Mouse (Mus musculus) erythroblast, embryonic 14.5 days (primary cell): ENCODE measurements around the gene E2f4. TPM values are rescaled to one million over a fixed set of nuclear protein-coding genes. Genes with fewer than 3 reads are reported as not detected.

Experiments used
- H3K27me3 ChIP-seq: 2 replicates; pipeline ENCODE4 v1.6.1; 2012; ENCODE audit warnings: inconsistent platforms; ENCODE audit not compliant: control insufficient read depth
- H3K36me3 ChIP-seq: 2 replicates; pipeline ENCODE4 v1.6.1; 2012; ENCODE audit warnings: mild to moderate bottlenecking, inconsistent platforms; ENCODE audit not compliant: control insufficient read depth
- H3K4me1 ChIP-seq: 2 replicates; pipeline ENCODE4 v1.6.1; 2012; ENCODE audit warnings: inconsistent platforms; ENCODE audit not compliant: control insufficient read depth
- H3K4me3 ChIP-seq: replicated peaks from 2 replicates; pipeline ENCODE3; 2012; ENCODE audit warnings: moderate library complexity, mild to moderate bottlenecking, inconsistent platforms
- H3K9me3 ChIP-seq: 2 replicates; pipeline ENCODE4 v1.6.1; 2012; ENCODE audit warnings: low read length, inconsistent platforms, mixed read lengths; ENCODE audit not compliant: control insufficient read depth
- GATA1 ChIP-seq: IDR thresholded peaks from 2 replicates; pipeline ENCODE4 v1.6.1; 2012; ENCODE audit warnings: low read length, inconsistent platforms, mixed read lengths
- TAL1 ChIP-seq: IDR thresholded peaks from 3 replicates; pipeline ENCODE4 v1.6.1; 2012; ENCODE audit warnings: low read length, inconsistent platforms, mixed read lengths
- polyA plus RNA-seq: library from polyadenylated mRNA; stranded (reverse); fragments of >175 nt; gene quantifications from 2 replicates; pipeline ENCODE4 v1.2.3, GENCODE M21; 2012

E2f4 gene
- polyA plus RNA-seq, 1 experiment: 30.0 TPM

- H3K27me3 ChIP-seq: no peaks in the 10 kb centered on the region
- H3K4me1 ChIP-seq: peaks cover 39% of the 10 kb centered on the region
- H3K9me3 ChIP-seq: peaks cover 3% of the 10 kb centered on the region
- no peak for TF ChIP-seq GATA1
- TF ChIP-seq TAL1: no peak
- H3K4me3 ChIP-seq: no peak overlapping the region
- peaks cover 22% of the 10 kb centered on the region for H3K36me3 ChIP-seq
These were observed 41.5 kb downstream of the E2f4 start for GRCm38 (mm10) chr8:105338992-105339391.

GRCm38 (mm10) chr8:105339886-105340635 is 42.6 kb downstream of the E2f4 start:
- H3K9me3 ChIP-seq: peaks cover 3% of the 10 kb centered on the region

DNA sequence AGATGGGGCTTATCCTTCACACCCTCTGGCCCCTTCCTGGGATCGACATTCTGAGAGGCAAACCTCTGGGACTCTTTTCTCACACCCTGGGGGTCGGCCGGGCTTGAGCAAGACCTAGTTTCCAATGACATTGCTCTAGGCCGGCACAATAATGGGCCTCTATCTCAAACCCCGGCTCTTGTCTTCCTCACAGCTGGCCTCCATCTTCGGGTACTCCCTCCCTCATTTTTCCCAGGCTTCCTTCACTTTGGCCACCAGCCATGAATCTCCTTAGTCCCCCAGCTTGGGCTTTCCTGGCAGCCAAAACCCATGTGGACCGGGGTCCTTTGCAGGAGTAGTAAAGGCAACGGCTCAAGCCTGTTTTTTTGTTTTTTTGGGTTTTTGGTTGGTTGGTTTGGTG is 43.9 kb downstream of the E2f4 start:
- TF ChIP-seq GATA1 (no peak), TAL1 (no peak)
- H3K4me1 ChIP-seq: peaks cover 42% of the 10 kb centered on the region
- H3K9me3 ChIP-seq: peaks cover under 1% of the 10 kb centered on the region; the same call in 1 of the 2 replicates
- H3K36me3 ChIP-seq: peaks cover 9% of the 10 kb centered on the region
- H3K4me3 ChIP-seq: no peak overlapping the region
- peaks cover 15% of the 10 kb centered on the region for H3K27me3 ChIP-seq

More at GRCm38 (mm10) chr8:105339886-105340635, 42.6 kb downstream of the E2f4 start:
- peaks cover 39% of the 10 kb centered on the region for H3K4me1 ChIP-seq
- peaks cover 18% of the 10 kb centered on the region for H3K36me3 ChIP-seq
- H3K27me3 ChIP-seq: peaks cover 3% of the 10 kb centered on the region
- no peak overlapping the region for H3K4me3 ChIP-seq
- no peak for TF ChIP-seq GATA1
- TF ChIP-seq TAL1: no peak

- no peaks in the 10 kb centered on the region; the same call in 1 of the 2 replicates for H3K9me3 ChIP-seq
- peaks cover 29% of the 10 kb centered on the region for H3K27me3 ChIP-seq
- no peak overlapping the region for H3K4me3 ChIP-seq
- no peaks in the 10 kb centered on the region for H3K36me3 ChIP-seq
- H3K4me1 ChIP-seq: peaks cover 55% of the 10 kb centered on the region
- TF ChIP-seq TAL1 (no peak), GATA1 (no peak)
These were observed 45.3 kb downstream of the E2f4 start for GRCm38 (mm10) chr8:105342768-105343167.

DNA sequence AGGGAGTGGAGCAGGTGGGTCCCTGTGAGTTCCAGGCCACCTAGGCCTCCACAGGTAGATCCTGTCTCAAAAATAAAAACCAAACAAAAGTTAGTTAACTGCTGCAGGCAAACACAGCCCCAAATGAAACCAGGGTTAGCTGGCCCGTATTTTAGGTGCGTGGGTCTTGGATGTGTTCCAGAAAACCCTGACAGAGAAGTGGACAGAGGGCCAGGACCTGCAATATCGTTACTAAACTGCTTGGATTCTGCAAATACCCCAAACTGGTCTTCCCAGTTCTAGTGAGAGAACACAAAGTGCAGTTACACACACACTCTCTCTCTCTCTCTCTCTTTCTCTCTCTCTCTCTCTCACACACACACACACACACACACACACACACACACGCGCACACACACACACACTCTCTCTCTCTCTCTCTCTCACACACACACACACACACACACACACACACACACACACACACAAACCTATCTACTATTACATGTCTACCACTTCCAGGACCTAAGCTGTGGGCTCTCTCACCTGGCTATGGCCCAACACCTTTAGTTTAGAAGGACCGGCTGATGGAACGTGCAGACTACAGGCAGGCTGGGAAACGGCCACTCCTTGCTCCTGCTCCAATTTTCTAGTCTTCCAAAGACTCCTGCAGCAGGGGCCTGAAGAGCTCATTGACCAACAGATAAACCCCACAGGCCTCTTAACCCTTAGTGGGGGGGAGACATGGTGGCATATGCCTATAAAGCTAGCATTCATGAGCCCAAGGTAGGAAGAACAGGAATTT is 46.5 kb downstream of the E2f4 start:
- peaks cover 41% of the 10 kb centered on the region for H3K27me3 ChIP-seq
- TF ChIP-seq TAL1 (no peak), GATA1 (no peak)
- peaks cover 59% of the 10 kb centered on the region for H3K4me1 ChIP-seq
- no peaks in the 10 kb centered on the region for H3K36me3 ChIP-seq
- H3K9me3 ChIP-seq: peaks cover 3% of the 10 kb centered on the region; the same call in 1 of the 2 replicates
- H3K4me3 ChIP-seq: no peak overlapping the region

- H3K4me1 ChIP-seq: peaks cover 47% of the 10 kb centered on the region
- H3K36me3 ChIP-seq: no peaks in the 10 kb centered on the region
- H3K27me3 ChIP-seq: peaks cover 55% of the 10 kb centered on the region
- peaks cover 10% of the 10 kb centered on the region; the same call in 1 of the 2 replicates for H3K9me3 ChIP-seq
- TF ChIP-seq TAL1 (no peak), GATA1 (no peak)
- no peak overlapping the region for H3K4me3 ChIP-seq
These were observed 47.9 kb downstream of the E2f4 start for GRCm38 (mm10) chr8:105345061-105345975.

DNA sequence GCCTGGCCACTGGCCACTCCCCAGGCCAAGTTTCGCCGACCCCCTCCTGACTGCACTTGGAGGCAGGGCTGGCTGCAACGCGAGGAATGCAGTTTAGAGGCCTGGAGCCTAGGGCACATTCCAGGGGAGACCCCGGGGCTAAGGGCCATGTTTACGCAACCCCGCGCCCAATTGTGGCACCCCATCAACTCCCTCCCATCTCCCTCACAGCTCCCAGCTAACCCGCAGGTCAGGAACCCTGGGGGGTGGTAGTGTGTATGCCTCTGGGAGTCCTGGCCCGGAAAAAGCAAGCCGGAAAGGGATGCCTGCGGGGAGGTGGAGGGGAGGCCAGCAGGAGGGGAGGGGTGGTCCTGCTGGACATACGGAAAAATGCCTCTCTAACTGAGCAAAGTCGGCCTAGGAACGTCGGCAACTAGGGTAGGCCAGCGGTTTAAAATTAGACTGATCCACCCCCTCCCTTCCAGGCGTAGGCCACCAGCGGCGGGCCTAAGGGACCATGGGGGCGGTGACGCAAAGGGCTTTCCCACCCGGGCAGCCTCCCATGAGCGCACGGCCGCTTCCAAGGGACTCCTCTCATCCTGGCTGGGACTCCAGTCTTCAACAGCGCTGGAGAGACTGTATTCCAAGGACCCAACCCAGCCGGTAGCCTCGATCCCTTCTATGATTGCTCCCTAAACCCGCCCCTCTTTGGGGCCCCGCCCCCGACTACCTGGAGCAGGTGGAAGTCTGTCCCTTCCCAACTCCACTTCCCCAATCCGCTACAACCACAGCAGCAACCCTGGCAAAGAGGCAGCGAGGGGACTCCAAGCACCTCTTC is 49.4 kb downstream of the E2f4 start:
- TF ChIP-seq GATA1: no peak
- no peak for TF ChIP-seq TAL1
- Histone ChIP-seq H3K27me3 (peaks cover 70% of the 10 kb centered on the region), H3K4me1 (peaks cover 37% of the 10 kb centered on the region)

More for the DNA sequence above, 49.4 kb downstream of the E2f4 start:
- H3K4me3 ChIP-seq: peak overlapping the region; percentile 62
- H3K36me3 ChIP-seq: no peaks in the 10 kb centered on the region
- peaks cover 10% of the 10 kb centered on the region; the same call in 1 of the 2 replicates for H3K9me3 ChIP-seq
